Mouse (Mus musculus) megakaryocyte, embryonic 14.5 days (primary cell): ENCODE results near the gene Adamts2.

ENCODE experiments used
- FLI1 ChIP-seq: IDR thresholded peaks from 2 replicates; pipeline ENCODE4 v1.6.1; 2012; ENCODE audit warnings: low read length, inconsistent platforms, mixed read lengths
- GATA1 ChIP-seq: IDR thresholded peaks from 3 replicates; pipeline ENCODE4 v1.6.1; 2012; ENCODE audit warnings: mixed read lengths, low read length, inconsistent platforms, borderline replicate concordance

GRCm38 (mm10) chr11:50630462-50630861 is 28.6 kb downstream of the Adamts2 start:
- no peak for TF ChIP-seq GATA1
- no peak for TF ChIP-seq FLI1
